Mouse (Mus musculus): ENCODE measurements around the gene 1700061G19Rik. TPM values are rescaled to one million over a fixed set of nuclear protein-coding genes. Genes with fewer than 3 reads are reported as not detected.

The 1700061G19Rik gene
- polyA plus RNA-seq, 1 experiment from 2014 or later, result 0.29 TPM

DNA sequence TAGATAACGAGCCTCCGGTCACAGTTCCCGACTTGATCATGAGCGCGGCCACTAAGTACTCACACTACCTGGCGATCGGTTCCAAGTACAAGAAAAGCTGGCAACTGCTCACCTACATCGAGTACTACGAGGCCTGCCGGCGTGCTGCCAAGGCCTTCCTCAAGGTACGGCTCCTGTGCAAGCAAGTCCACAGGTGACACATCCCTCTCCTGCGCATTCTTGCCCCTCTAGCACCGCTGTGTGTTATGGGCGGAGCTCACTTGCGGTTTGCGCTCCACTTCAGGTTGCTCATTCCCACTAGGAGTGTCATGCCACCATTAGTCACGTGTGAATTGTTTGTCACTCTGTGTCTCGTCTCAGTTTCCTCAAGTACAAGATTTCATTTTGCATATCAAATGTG lies 2.1 kb downstream of the 1700061G19Rik start:
- ATAC-seq, result no peak
- H3K4me3 ChIP-seq (ENCODE audit: low read length), result no peak overlapping the region
- no peak overlapping the region for H3K27ac ChIP-seq (ENCODE audit: low read depth, low read length)
- H3K27me3 ChIP-seq (replicated peaks; ENCODE audit: control insufficient read depth, insufficient read depth, low read length), result no peaks in the 10 kb centered on the region
- H3K9me3 ChIP-seq (ENCODE audit: control insufficient read depth, low read length), result no peaks in the 10 kb centered on the region
- H3K36me3 ChIP-seq (ENCODE audit: control insufficient read depth, insufficient read depth, low read length), result no peaks in the 10 kb centered on the region
- 92% methylated on average over 19 of the region's 19 CpGs for WGBS
- H3K9ac ChIP-seq (ENCODE audit: low read depth, low read length), result no peak overlapping the region
- no peak overlapping the region for H3K4me2 ChIP-seq (ENCODE audit: low read length)
- H3K4me1 ChIP-seq (ENCODE audit: control insufficient read depth, insufficient read depth, low read depth, low read length), result no peaks in the 10 kb centered on the region

DNA sequence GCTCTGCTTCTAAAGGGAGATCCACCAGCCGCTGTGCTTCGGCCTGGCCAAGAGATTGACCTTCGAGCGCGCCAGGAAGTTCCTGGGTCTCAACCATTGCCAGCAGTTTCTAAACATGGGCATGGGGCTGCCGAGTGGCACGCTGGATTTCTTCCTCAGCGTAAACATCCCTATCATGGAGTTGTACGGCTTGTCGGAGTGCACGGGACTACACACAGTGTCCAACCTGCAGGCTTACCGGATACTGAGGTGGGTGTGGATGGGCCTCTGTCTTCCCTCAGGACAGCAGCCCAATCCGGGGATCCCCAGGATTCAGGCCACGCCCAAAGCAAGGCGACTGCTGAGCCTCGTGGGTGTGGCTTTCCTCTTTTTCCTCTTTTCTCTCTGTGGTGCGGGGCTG lies 8.3 kb downstream of the 1700061G19Rik start:
- Histone ChIP-seq H3K4me3 (ENCODE audit: low read length) (no peak overlapping the region), H3K27ac (ENCODE audit: low read depth, low read length) (no peak overlapping the region), H3K4me1 (ENCODE audit: control insufficient read depth, insufficient read depth, low read depth, low read length) (no peaks in the 10 kb centered on the region), H3K4me2 (ENCODE audit: low read length) (0 out of 2 replicates have a peak overlapping the region, but pooled peaks have one; percentile 2), H3K36me3 (ENCODE audit: control insufficient read depth, insufficient read depth, low read length) (peaks cover 1% of the 10 kb centered on the region), H3K27me3 (replicated peaks; ENCODE audit: control insufficient read depth, insufficient read depth, low read length) (no peaks in the 10 kb centered on the region), H3K9ac (ENCODE audit: low read depth, low read length) (no peak overlapping the region), H3K9me3 (ENCODE audit: control insufficient read depth, low read length) (no peaks in the 10 kb centered on the region)
- no peak for ATAC-seq
- WGBS, result 47% methylated on average over 17 of the region's 17 CpGs

DNA sequence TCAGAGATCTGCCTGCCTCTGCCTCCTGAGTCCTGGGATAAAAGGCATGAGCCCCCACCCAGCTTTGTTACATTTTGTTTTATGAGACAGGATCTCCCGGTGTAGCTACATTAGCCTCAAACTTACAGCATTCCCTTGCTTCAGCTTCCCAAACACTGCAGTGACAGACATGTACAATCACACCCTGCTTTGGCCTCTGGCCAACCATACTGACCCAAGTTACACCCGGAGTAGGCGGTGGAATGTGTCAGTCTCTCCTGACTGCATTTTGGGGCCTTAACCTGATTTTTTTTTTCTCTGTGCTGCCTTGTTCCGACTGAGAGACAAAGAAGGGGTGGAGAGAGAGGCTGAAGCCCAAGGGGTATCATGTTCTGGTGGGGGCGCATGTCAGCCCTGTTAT lies 9.1 kb downstream of the 1700061G19Rik start:
- Histone ChIP-seq H3K36me3 (ENCODE audit: control insufficient read depth, insufficient read depth, low read length) (peaks cover 8% of the 10 kb centered on the region), H3K4me3 (ENCODE audit: low read length) (no peak overlapping the region), H3K27ac (ENCODE audit: low read depth, low read length) (no peak overlapping the region), H3K9me3 (ENCODE audit: control insufficient read depth, low read length) (no peaks in the 10 kb centered on the region), H3K4me2 (ENCODE audit: low read length) (no peak overlapping the region), H3K4me1 (ENCODE audit: control insufficient read depth, insufficient read depth, low read depth, low read length) (no peaks in the 10 kb centered on the region), H3K27me3 (replicated peaks; ENCODE audit: control insufficient read depth, insufficient read depth, low read length) (no peaks in the 10 kb centered on the region), H3K9ac (ENCODE audit: low read depth, low read length) (no peak overlapping the region)
- WGBS, result 68% methylated on average over 5 of the region's 5 CpGs
- ATAC-seq, result no peak

DNA sequence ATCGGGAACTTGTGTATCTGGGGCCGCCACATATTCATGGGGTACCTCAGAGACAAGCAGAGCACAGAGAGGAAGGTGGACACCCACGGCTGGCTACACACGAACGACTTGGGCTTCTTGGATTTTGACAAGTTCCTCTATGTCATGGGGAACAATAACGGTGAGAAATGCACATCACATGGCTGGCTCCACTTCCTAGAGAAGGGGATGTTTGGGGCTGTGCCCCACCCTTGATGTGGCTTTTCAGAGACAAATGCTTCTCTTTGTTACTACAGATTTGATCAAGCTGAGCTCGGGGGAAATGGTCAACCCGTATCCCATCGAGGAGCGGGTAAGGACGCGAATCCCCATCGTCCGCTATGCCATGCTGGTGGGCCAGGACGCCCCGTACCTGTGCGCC lies 9.5 kb downstream of the 1700061G19Rik start:
- 91% methylated on average over 17 of the region's 17 CpGs for WGBS
- H3K9me3 ChIP-seq (ENCODE audit: control insufficient read depth, low read length), result no peaks in the 10 kb centered on the region
- no peak overlapping the region for H3K9ac ChIP-seq (ENCODE audit: low read depth, low read length)
- no peak overlapping the region for H3K4me2 ChIP-seq (ENCODE audit: low read length)
- H3K36me3 ChIP-seq (ENCODE audit: control insufficient read depth, insufficient read depth, low read length), result peaks cover 10% of the 10 kb centered on the region
- no peak for ATAC-seq
- H3K27me3 ChIP-seq (replicated peaks; ENCODE audit: control insufficient read depth, insufficient read depth, low read length), result no peaks in the 10 kb centered on the region
- no peak overlapping the region for H3K27ac ChIP-seq (ENCODE audit: low read depth, low read length)
- no peaks in the 10 kb centered on the region for H3K4me1 ChIP-seq (ENCODE audit: control insufficient read depth, insufficient read depth, low read depth, low read length)
- H3K4me3 ChIP-seq (ENCODE audit: low read length), result no peak overlapping the region

DNA sequence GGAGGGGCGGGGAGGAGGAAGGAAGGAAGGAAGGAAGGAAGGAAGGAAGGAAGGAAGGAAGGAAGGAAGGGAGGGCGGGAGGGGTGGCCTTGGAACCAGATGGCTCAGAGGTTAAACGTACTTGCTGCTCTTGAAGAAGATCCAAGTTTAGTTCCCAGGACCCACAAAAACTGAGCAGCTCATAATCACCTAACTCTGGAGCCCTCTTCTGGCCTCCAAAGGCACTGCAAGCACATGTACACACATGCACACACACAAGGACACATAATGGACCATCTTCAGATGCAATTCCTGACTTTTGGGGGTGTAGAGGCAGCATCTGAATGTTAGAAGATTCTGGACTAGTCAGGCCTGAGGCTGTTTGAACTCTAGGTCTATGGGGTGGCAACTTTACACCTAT lies 12.8 kb downstream of the 1700061G19Rik start:
- Histone ChIP-seq H3K4me3 (ENCODE audit: low read length) (no peak overlapping the region), H3K4me2 (ENCODE audit: low read length) (no peak overlapping the region), H3K9ac (ENCODE audit: low read depth, low read length) (no peak overlapping the region), H3K27ac (ENCODE audit: low read depth, low read length) (no peak overlapping the region), H3K36me3 (ENCODE audit: control insufficient read depth, insufficient read depth, low read length) (peaks cover 37% of the 10 kb centered on the region), H3K9me3 (ENCODE audit: control insufficient read depth, low read length) (peaks cover 3% of the 10 kb centered on the region), H3K4me1 (ENCODE audit: control insufficient read depth, insufficient read depth, low read depth, low read length) (no peaks in the 10 kb centered on the region), H3K27me3 (replicated peaks; ENCODE audit: control insufficient read depth, insufficient read depth, low read length) (no peaks in the 10 kb centered on the region)
- no peak for ATAC-seq
- WGBS, result 84% methylated on average over 2 of the region's 3 CpGs

DNA sequence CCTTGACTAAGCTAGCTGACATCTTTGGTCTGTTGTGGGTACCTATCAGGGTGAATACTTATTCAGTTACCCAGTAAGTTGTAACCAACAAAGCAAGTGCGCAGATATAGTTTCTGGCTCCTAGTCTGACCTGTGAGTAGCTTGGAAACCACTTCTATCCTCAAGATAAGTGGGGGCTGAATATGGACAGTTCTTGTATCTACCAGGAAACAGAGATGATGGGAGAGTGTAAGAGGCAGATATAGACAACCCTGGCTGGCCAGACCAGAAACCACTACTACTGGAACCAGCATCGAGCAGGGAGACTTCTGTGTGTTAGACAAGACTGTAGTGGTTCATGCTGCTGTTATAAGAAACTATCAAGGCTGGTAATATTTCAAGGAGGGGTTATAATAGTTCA lies 14.7 kb downstream of the 1700061G19Rik start:
- WGBS, result 100% methylated on average over 2 of the region's 2 CpGs

DNA sequence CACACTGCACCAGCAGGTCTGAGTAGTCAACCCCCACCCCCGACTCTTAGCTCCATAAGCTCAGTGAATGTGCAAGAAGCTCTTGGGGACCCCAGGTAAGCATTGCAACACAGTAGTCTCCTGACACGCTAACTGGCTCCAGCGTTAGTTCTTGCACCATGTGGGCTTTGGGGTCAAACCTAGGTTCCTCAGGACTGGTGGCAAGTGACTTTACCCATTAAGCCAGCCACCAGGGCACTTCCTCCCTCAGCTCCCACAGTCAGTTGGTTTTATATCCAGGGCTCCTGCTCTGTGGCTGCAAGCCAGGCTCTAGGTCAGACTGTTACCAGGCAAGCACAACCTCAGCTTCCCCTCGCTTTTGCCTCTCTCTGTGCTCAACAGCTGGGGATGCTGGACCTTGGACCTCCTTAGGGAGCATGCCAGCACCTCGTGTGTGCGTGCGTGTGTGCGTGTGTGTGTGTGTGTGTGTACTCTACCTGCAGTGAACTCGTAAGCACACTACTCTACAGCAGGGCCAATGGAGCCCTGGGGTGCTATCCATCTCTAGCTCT lies 20.2 kb downstream of the 1700061G19Rik start:
- Histone ChIP-seq H3K27ac (ENCODE audit: low read depth, low read length) (no peak overlapping the region), H3K9me3 (ENCODE audit: control insufficient read depth, low read length) (peaks cover 3% of the 10 kb centered on the region), H3K4me1 (ENCODE audit: control insufficient read depth, insufficient read depth, low read depth, low read length) (peaks cover 10% of the 10 kb centered on the region), H3K4me2 (ENCODE audit: low read length) (no peak overlapping the region), H3K27me3 (replicated peaks; ENCODE audit: control insufficient read depth, insufficient read depth, low read length) (no peaks in the 10 kb centered on the region), H3K36me3 (ENCODE audit: control insufficient read depth, insufficient read depth, low read length) (peaks cover 61% of the 10 kb centered on the region), H3K9ac (ENCODE audit: low read depth, low read length) (no peak overlapping the region), H3K4me3 (ENCODE audit: low read length) (no peak overlapping the region)
- ATAC-seq, result no peak
- 88% methylated on average over 9 of the region's 9 CpGs for WGBS

More for the DNA sequence above, 14.7 kb downstream of the 1700061G19Rik start:
- peaks cover 57% of the 10 kb centered on the region for H3K36me3 ChIP-seq (ENCODE audit: control insufficient read depth, insufficient read depth, low read length)
- H3K9ac ChIP-seq (ENCODE audit: low read depth, low read length), result no peak overlapping the region
- H3K4me2 ChIP-seq (ENCODE audit: low read length), result no peak overlapping the region
- H3K9me3 ChIP-seq (ENCODE audit: control insufficient read depth, low read length), result peaks cover 3% of the 10 kb centered on the region
- no peak for ATAC-seq
- no peaks in the 10 kb centered on the region for H3K4me1 ChIP-seq (ENCODE audit: control insufficient read depth, insufficient read depth, low read depth, low read length)
- H3K27me3 ChIP-seq (replicated peaks; ENCODE audit: control insufficient read depth, insufficient read depth, low read length), result no peaks in the 10 kb centered on the region
- H3K27ac ChIP-seq (ENCODE audit: low read depth, low read length), result no peak overlapping the region
- no peak overlapping the region for H3K4me3 ChIP-seq (ENCODE audit: low read length)

DNA sequence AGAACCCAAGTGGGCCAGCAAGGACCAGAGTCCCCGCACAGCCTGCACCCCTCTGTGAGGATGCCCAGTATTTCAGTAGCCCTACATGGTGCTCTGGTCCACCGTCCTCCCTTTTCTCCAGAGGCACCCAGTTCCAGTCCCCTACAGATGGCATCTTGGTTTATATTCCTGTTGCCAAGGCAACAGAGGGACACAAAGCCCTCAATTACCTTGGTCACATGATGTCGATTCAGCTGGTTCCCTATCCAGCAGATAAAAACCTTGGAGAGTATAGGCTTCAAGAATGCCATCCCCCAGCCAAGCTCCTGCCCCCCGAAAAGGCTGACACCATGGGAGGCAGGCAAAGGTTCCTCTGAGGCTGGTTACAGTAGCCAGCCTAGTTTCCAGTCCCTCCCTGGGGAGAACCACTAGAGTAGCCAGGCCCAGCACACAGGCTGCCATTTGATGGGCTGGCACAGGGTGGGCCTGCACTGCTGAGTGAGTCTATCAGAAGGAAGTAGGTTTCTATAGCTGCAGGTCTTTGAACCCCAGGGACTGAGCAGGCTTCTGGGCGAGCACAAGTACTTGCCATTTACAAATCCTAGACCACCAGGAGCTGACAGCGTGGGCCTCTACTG lies 21.3 kb downstream of the 1700061G19Rik start:
- ATAC-seq, result peak; percentile 46
- no peak overlapping the region for H3K9ac ChIP-seq (ENCODE audit: low read depth, low read length)
- no peak overlapping the region for H3K4me3 ChIP-seq (ENCODE audit: low read length)
- H3K9me3 ChIP-seq (ENCODE audit: control insufficient read depth, low read length), result no peaks in the 10 kb centered on the region
- no peak overlapping the region for H3K4me2 ChIP-seq (ENCODE audit: low read length)
- H3K4me1 ChIP-seq (ENCODE audit: control insufficient read depth, insufficient read depth, low read depth, low read length), result peaks cover 10% of the 10 kb centered on the region
- peak overlapping the region; percentile 68; the same call in 1 of the 2 replicates for H3K27ac ChIP-seq (ENCODE audit: low read depth, low read length)
- H3K36me3 ChIP-seq (ENCODE audit: control insufficient read depth, insufficient read depth, low read length), result peaks cover 62% of the 10 kb centered on the region
- no peaks in the 10 kb centered on the region for H3K27me3 ChIP-seq (replicated peaks; ENCODE audit: control insufficient read depth, insufficient read depth, low read length)
- WGBS, result 53% methylated on average over 6 of the region's 6 CpGs

DNA sequence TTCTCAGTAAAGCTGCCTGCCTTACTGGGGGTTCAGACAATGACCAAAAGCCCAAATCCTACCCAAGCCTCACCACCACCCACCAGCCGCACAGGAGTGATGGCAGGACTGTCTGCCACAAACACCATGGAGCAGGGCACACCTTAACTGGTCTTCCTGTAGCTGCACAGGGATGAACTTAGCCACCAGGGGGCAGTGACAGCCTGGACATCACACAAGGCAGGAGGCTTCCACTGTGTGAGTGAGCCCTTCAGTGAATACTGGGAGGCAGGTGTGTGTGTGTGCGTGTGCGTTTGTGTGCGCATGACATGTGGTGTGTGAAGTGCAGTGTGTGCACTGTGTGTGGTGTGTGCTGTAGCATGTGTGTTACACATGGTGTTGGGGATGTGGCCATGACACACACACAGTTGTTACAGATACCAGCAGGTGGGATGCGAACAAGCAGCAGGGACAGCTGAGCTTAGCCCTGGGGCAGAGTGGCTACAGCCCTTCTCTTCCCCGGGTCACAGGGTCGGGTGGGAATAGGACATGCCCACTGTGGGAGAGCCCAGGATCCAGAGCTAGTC lies 22.4 kb downstream of the 1700061G19Rik start:
- Histone ChIP-seq H3K4me3 (ENCODE audit: low read length) (no peak overlapping the region), H3K36me3 (ENCODE audit: control insufficient read depth, insufficient read depth, low read length) (peaks cover 53% of the 10 kb centered on the region), H3K27me3 (replicated peaks; ENCODE audit: control insufficient read depth, insufficient read depth, low read length) (no peaks in the 10 kb centered on the region), H3K4me2 (ENCODE audit: low read length) (no peak overlapping the region), H3K9me3 (ENCODE audit: control insufficient read depth, low read length) (no peaks in the 10 kb centered on the region), H3K4me1 (ENCODE audit: control insufficient read depth, insufficient read depth, low read depth, low read length) (peaks cover 10% of the 10 kb centered on the region), H3K27ac (ENCODE audit: low read depth, low read length) (no peak overlapping the region), H3K9ac (ENCODE audit: low read depth, low read length) (no peak overlapping the region)
- ATAC-seq, result peak; percentile 72
- 76% methylated on average over 6 of the region's 7 CpGs for WGBS

All from hindbrain, embryonic 16.5 days (tissue).